Mouse (Mus musculus) liver, embryonic 12.5 days (tissue): Measurements from ENCODE around the gene Olfr1087. TPM values are rescaled to one million over a fixed set of nuclear protein-coding genes. Genes with fewer than 3 reads are reported as not detected.
"Not testable (repeated sequence)": the region's sequence is repeated elsewhere in the genome, so short reads cannot be mapped to it uniquely, and the experiment has no call there.

Source experiments
- ATAC-seq: fragments of 200-750 bp; cut with Nextera tagmentation; 2 replicates; pipeline ENCODE4 v1.8.0; 2017; ENCODE audit warnings: moderate number of reproducible peaks, mild to moderate bottlenecking, moderate library complexity
- H3K27ac ChIP-seq: fragments of 300-500 bp; sonication (generic); 2 replicates; pipeline ENCODE4 v1.5.1; 2016; ENCODE audit warnings: mild to moderate bottlenecking
- H3K27me3 ChIP-seq: fragments of 300-500 bp; sonication (generic); replicated peaks from 2 replicates; pipeline ENCODE4 v1.6.1; 2016; ENCODE audit warnings: mild to moderate bottlenecking, moderate library complexity
- H3K36me3 ChIP-seq: fragments of 300-500 bp; sonication (generic); 2 replicates; pipeline ENCODE4 v1.6.1; 2016; ENCODE audit warnings: mild to moderate bottlenecking, moderate library complexity
- H3K4me1 ChIP-seq: fragments of 300-500 bp; sonication (generic); 2 replicates; pipeline ENCODE4 v1.6.1; 2016
- H3K4me2 ChIP-seq: fragments of 300-500 bp; sonication (generic); 2 replicates; pipeline ENCODE4 v1.6.1; 2016; ENCODE audit warnings: mild to moderate bottlenecking, moderate library complexity
- H3K4me3 ChIP-seq: fragments of 300-500 bp; sonication (generic); 2 replicates; pipeline ENCODE4 v1.5.1; 2016; ENCODE audit warnings: mild to moderate bottlenecking, moderate library complexity
- H3K9ac ChIP-seq: fragments of 300-500 bp; sonication (generic); 2 replicates; pipeline ENCODE4 v1.6.1; 2016; ENCODE audit warnings: mild to moderate bottlenecking, moderate library complexity
- H3K9me3 ChIP-seq: fragments of 300-500 bp; sonication (generic); replicated peaks from 2 replicates; pipeline ENCODE4 v1.6.1; 2016; ENCODE audit warnings: mild to moderate bottlenecking, moderate library complexity
- WGBS: fragments of 180-500 bp; shearing (Covaris S2); methylation state at CpG from one replicate; pipeline ENCODE4 v1.1.7; 2016; ENCODE audit not compliant: insufficient replicate concordance; 5-methylcytosine and 5-hydroxymethylcytosine counted together
- polyA plus RNA-seq: library from polyadenylated mRNA; unstranded; fragments of >200 nt; fragmentation: Nextera tagmentation; extraction: Ambion mirVana; gene quantifications from 2 replicates; pipeline ENCODE4 v1.2.1, GENCODE M21; 2016

The Olfr1087 gene
- polyA plus RNA-seq, result not detected in 2 replicates

DNA sequence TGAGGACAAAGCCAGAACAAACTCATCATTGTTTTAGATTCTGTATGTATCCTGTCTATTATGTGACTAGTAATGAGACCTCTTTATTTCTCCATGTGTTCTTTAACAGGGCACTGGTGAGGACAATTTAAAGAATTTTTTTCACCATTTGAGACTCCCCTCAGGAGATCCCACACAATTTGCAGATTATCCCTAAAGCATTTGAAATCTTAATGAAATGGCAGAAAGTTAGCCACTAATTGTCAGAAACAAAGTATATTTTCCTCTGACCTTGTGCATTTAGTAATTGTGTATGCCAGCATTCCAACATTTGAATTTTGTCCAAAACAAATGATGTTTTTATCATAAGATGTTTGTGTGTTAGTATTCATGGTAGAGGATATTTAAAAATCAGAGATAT is at the start of gene Olfr1087:
TSS of gene Olfr1087 (minus strand) at position 101 of the 400 bp plus-strand sequence.
- no peak within 1 kb of the TSS for H3K4me2 ChIP-seq
- ATAC-seq, result no peak

GRCm38 (mm10) chr2:86733601-86734000 is 35.4 kb upstream of the Olfr1087 start, which contains the start of gene Olfr1089:
Gene Olfr1089, minus strand, starts transcription at chr2:86733701.
- Histone ChIP-seq H3K4me1 (no peaks in the 10 kb centered on the region), H3K4me3 (no peak within 1 kb of the TSS), H3K9me3 (no peaks in the 10 kb centered on the region), H3K9ac (no peak within 1 kb of the TSS), H3K4me2 (no peak within 1 kb of the TSS), H3K27ac (no peak within 1 kb of the TSS), H3K36me3 (no peaks in the 10 kb centered on the region), H3K27me3 (no peaks in the 10 kb centered on the region)
- ATAC-seq, result no peak

More for the DNA sequence above, at the start of gene Olfr1087:
- H3K27ac ChIP-seq, result no peak within 1 kb of the TSS
- H3K27me3 ChIP-seq, result no peaks in the 10 kb centered on the region
- H3K36me3 ChIP-seq, result no peaks in the 10 kb centered on the region
- H3K4me3 ChIP-seq, result no peak within 1 kb of the TSS
- H3K9ac ChIP-seq, result no peak within 1 kb of the TSS
- H3K9me3 ChIP-seq, result no peaks in the 10 kb centered on the region
- no peaks in the 10 kb centered on the region for H3K4me1 ChIP-seq

GRCm38 (mm10) chr2:86679992-86680391 is 18.2 kb downstream of the Olfr1087 start, which contains the start of gene Olfr1086:
Gene Olfr1086, minus strand, starts transcription at chr2:86680092.
- Histone ChIP-seq H3K9ac (no peak within 1 kb of the TSS), H3K27me3 (no peaks in the 10 kb centered on the region), H3K4me2 (no peak within 1 kb of the TSS), H3K9me3 (no peaks in the 10 kb centered on the region), H3K36me3 (no peaks in the 10 kb centered on the region), H3K27ac (no peak within 1 kb of the TSS), H3K4me1 (no peaks in the 10 kb centered on the region), H3K4me3 (no peak within 1 kb of the TSS)
- WGBS, result 56% methylated on average over 2 of the region's 2 CpGs
- ATAC-seq, result no peak

DNA sequence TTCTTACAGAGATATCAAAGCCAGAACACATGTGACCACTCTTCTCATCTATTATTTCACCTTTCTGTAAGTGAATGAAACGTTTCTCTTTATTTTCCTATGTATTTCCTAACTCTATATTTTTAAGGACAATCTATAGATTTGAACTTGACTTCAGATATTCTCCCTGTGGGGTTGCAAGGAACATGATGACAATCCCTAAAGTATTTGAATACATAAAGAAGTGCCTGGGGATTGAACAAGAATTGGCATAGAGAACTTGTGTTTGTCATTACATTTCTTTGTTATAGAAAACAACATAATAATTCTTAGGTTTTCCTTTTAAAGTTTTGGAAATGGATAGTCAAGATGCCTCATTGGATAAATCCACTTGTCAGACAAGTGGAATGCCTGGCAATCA is 36.3 kb downstream of the Olfr1087 start, which contains the start of gene Olfr1085:
TSS of gene Olfr1085 (minus strand) at position 101 of the 400 bp plus-strand sequence.
- Histone ChIP-seq H3K9me3 (no peaks in the 10 kb centered on the region), H3K36me3 (no peaks in the 10 kb centered on the region), H3K27me3 (no peaks in the 10 kb centered on the region), H3K4me3 (no peak within 1 kb of the TSS), H3K9ac (no peak within 1 kb of the TSS), H3K4me2 (no peak within 1 kb of the TSS), H3K4me1 (no peaks in the 10 kb centered on the region), H3K27ac (no peak within 1 kb of the TSS)
- no peak for ATAC-seq
- WGBS, result 13% methylated on average over 1 of the region's 1 CpGs

GRCm38 (mm10) chr2:86639625-86640024 is 58.6 kb downstream of the Olfr1087 start, which contains the start of gene Olfr1084:
Gene Olfr1084, minus strand, starts transcription at chr2:86639725.
- ATAC-seq, H3K9me3 ChIP-seq, H3K4me1 ChIP-seq, H3K4me3 ChIP-seq, H3K4me2 ChIP-seq, H3K27ac ChIP-seq, H3K36me3 ChIP-seq, H3K27me3 ChIP-seq, H3K9ac ChIP-seq: not testable (repeated sequence)
- WGBS, result 59% methylated on average over 1 of the region's 1 CpGs

Other genes with a start within 250 kb of the Olfr1087 start
- gene Olfr1065, start 247.8 kb downstream of the Olfr1087 start, polyA plus RNA-seq, result not detected in 2 replicates
- not detected in 2 replicates for gene Olfr1066, start 242.1 kb downstream of the Olfr1087 start, polyA plus RNA-seq
- gene Olfr228, start 211.0 kb downstream of the Olfr1087 start, polyA plus RNA-seq, result not detected in 2 replicates
- not detected in 2 replicates for gene Olfr1076, start 189.9 kb downstream of the Olfr1087 start, polyA plus RNA-seq
- gene Olfr1079, start 155.9 kb downstream of the Olfr1087 start, polyA plus RNA-seq, result not detected in 2 replicates
- gene Olfr1080, start 140.2 kb downstream of the Olfr1087 start, polyA plus RNA-seq, result not detected in 2 replicates
- not detected in 2 replicates for gene Olfr1082, start 99.4 kb downstream of the Olfr1087 start, polyA plus RNA-seq
- gene Olfr1084, start 58.7 kb downstream of the Olfr1087 start, polyA plus RNA-seq, result not detected in 2 replicates
- not detected in 2 replicates for gene Olfr1085, start 36.4 kb downstream of the Olfr1087 start, polyA plus RNA-seq
- not detected in 2 replicates for gene Olfr1086, start 18.3 kb downstream of the Olfr1087 start, polyA plus RNA-seq
- not detected in 2 replicates for gene Olfr1089, start 35.3 kb upstream of the Olfr1087 start, polyA plus RNA-seq
- not detected in 2 replicates for gene Olfr1090, start 60.6 kb upstream of the Olfr1087 start, polyA plus RNA-seq
- gene Olfr1093, start 84.1 kb upstream of the Olfr1087 start, polyA plus RNA-seq, result not detected in 2 replicates
- gene Olfr141, start 111.6 kb upstream of the Olfr1087 start, polyA plus RNA-seq, result not detected in 2 replicates
- not detected in 2 replicates for gene Olfr1094, start 126.3 kb upstream of the Olfr1087 start, polyA plus RNA-seq
- gene Olfr1095, start 153.3 kb upstream of the Olfr1087 start, polyA plus RNA-seq, result not detected in 2 replicates
- not detected in 2 replicates for gene Gm13723, start 176.4 kb upstream of the Olfr1087 start, polyA plus RNA-seq
- not detected in 2 replicates for gene Olfr1097, start 193.8 kb upstream of the Olfr1087 start, polyA plus RNA-seq
- not detected in 2 replicates for gene Olfr1098, start 226.2 kb upstream of the Olfr1087 start, polyA plus RNA-seq